Mouse (Mus musculus) heart, embryonic 11.5 days (tissue): ENCODE results near the gene Lmo7. TPM values are rescaled to one million over a fixed set of nuclear protein-coding genes. Genes with fewer than 3 reads are reported as not detected.

Source experiments
- ATAC-seq: fragments of 200-750 bp; cut with Nextera tagmentation; replicated peaks from 2 replicates; pipeline ENCODE4 v1.8.0; 2017; ENCODE audit warnings: moderate library complexity; ENCODE audit not compliant: insufficient number of reproducible peaks, low FRiP score, low TSS enrichment
- H3K27ac ChIP-seq: fragments of 300-500 bp; sonication (generic); 2 replicates; pipeline ENCODE4 v1.5.1; 2014; ENCODE audit warnings: mild to moderate bottlenecking, low read depth, low read length
- H3K27me3 ChIP-seq: fragments of 300-500 bp; sonication (generic); 2 replicates; pipeline ENCODE4 v1.6.1; 2014; ENCODE audit warnings: mild to moderate bottlenecking, low read length, mixed read lengths; ENCODE audit not compliant: control insufficient read depth, insufficient read depth
- H3K36me3 ChIP-seq: fragments of 300-500 bp; sonication (generic); 2 replicates; pipeline ENCODE4 v1.6.1; 2014; ENCODE audit warnings: mild to moderate bottlenecking, low read length, moderate library complexity, mixed read lengths; ENCODE audit not compliant: control insufficient read depth, insufficient read depth
- H3K4me1 ChIP-seq: fragments of 300-500 bp; sonication (generic); 2 replicates; pipeline ENCODE4 v1.6.1; 2014; ENCODE audit warnings: low read length; ENCODE audit not compliant: control insufficient read depth, insufficient read depth
- H3K4me2 ChIP-seq: fragments of 300-500 bp; sonication (generic); 2 replicates; pipeline ENCODE4 v1.6.1; 2014; ENCODE audit warnings: mild to moderate bottlenecking, moderate library complexity
- H3K4me3 ChIP-seq: fragments of 300-500 bp; sonication (generic); 2 replicates; pipeline ENCODE4 v1.5.1; 2014; ENCODE audit warnings: low read depth, low read length
- H3K9ac ChIP-seq: fragments of 300-500 bp; sonication (generic); 2 replicates; pipeline ENCODE4 v1.6.1; 2014; ENCODE audit warnings: mild to moderate bottlenecking, low read depth, low read length, moderate library complexity
- H3K9me3 ChIP-seq: fragments of 300-500 bp; sonication (generic); replicated peaks from 2 replicates; pipeline ENCODE4 v1.6.1; 2016; ENCODE audit warnings: low read length; ENCODE audit not compliant: control insufficient read depth
- WGBS: fragments of 180-500 bp; shearing (Covaris S2); extraction: QIAGEN DNeasy Blood & Tissue Kit; methylation state at CpG from one replicate; pipeline ENCODE4 v1.1.7; 2014; ENCODE audit not compliant: insufficient replicate concordance; 5-methylcytosine and 5-hydroxymethylcytosine counted together
- polyA plus RNA-seq: library from polyadenylated mRNA; unstranded; fragments of >200 nt; fragmentation: Nextera tagmentation; extraction: Ambion mirVana; gene quantifications from 2 replicates; pipeline ENCODE4 v1.2.1, GENCODE M21; 2014

Lmo7 gene
- polyA plus RNA-seq, 1 experiment from 2014 or later: 126 TPM

GRCm38 (mm10) chr14:101737501-101737900, 7.7 kb downstream of the Lmo7 start:
- H3K4me1 ChIP-seq: peaks cover 3% of the 10 kb centered on the region; the same call in 1 of the 2 replicates
- no peaks in the 10 kb centered on the region for H3K9me3 ChIP-seq
- WGBS: 72% methylated on average over 4 of the region's 4 CpGs
- ATAC-seq: no peak
- no peaks in the 10 kb centered on the region for H3K27me3 ChIP-seq
- H3K9ac ChIP-seq: no peak overlapping the region
- H3K4me2 ChIP-seq: no peak overlapping the region
- H3K4me3 ChIP-seq: no peak overlapping the region
- no peaks in the 10 kb centered on the region for H3K36me3 ChIP-seq
- no peak overlapping the region for H3K27ac ChIP-seq

GRCm38 (mm10) chr14:101746635-101747034, 16.9 kb downstream of the Lmo7 start:
- Histone ChIP-seq H3K4me2 (no peak overlapping the region), H3K9ac (no peak overlapping the region), H3K4me3 (no peak overlapping the region), H3K4me1 (no peaks in the 10 kb centered on the region), H3K36me3 (no peaks in the 10 kb centered on the region), H3K27me3 (no peaks in the 10 kb centered on the region), H3K27ac (no peak overlapping the region), H3K9me3 (no peaks in the 10 kb centered on the region)
- no peak for ATAC-seq
- 71% methylated on average over 3 of the region's 3 CpGs for WGBS

GRCm38 (mm10) chr14:101747811-101748210, 18.1 kb downstream of the Lmo7 start:
- Histone ChIP-seq H3K27ac (no peak overlapping the region), H3K4me1 (no peaks in the 10 kb centered on the region), H3K36me3 (no peaks in the 10 kb centered on the region), H3K4me2 (no peak overlapping the region), H3K4me3 (no peak overlapping the region), H3K27me3 (no peaks in the 10 kb centered on the region), H3K9me3 (no peaks in the 10 kb centered on the region), H3K9ac (no peak overlapping the region)
- no peak for ATAC-seq
- 92% methylated on average over 11 of the region's 11 CpGs for WGBS

- ATAC-seq: no peak
- no peaks in the 10 kb centered on the region for H3K4me1 ChIP-seq
- H3K9me3 ChIP-seq: no peaks in the 10 kb centered on the region
- 83% methylated on average over 7 of the region's 7 CpGs for WGBS
- H3K9ac ChIP-seq: no peak overlapping the region
- no peak overlapping the region for H3K4me2 ChIP-seq
- H3K36me3 ChIP-seq: no peaks in the 10 kb centered on the region
- H3K4me3 ChIP-seq: no peak overlapping the region
- H3K27ac ChIP-seq: no peak overlapping the region
- no peaks in the 10 kb centered on the region for H3K27me3 ChIP-seq
These were observed 18.7 kb downstream of the Lmo7 start for GRCm38 (mm10) chr14:101748436-101748835.

- 91% methylated on average over 4 of the region's 4 CpGs for WGBS
- ATAC-seq: no peak
These were observed 21.2 kb downstream of the Lmo7 start for GRCm38 (mm10) chr14:101750910-101751309.

GRCm38 (mm10) chr14:101755425-101755824, 25.7 kb downstream of the Lmo7 start:
- no peaks in the 10 kb centered on the region for H3K9me3 ChIP-seq
- H3K4me3 ChIP-seq: no peak overlapping the region
- H3K36me3 ChIP-seq: no peaks in the 10 kb centered on the region
- WGBS: 38% methylated on average over 4 of the region's 4 CpGs
- no peak overlapping the region for H3K27ac ChIP-seq
- no peaks in the 10 kb centered on the region for H3K27me3 ChIP-seq
- no peaks in the 10 kb centered on the region for H3K4me1 ChIP-seq
- H3K9ac ChIP-seq: no peak overlapping the region
- H3K4me2 ChIP-seq: no peak overlapping the region
- ATAC-seq: no peak

More at GRCm38 (mm10) chr14:101750910-101751309, 21.2 kb downstream of the Lmo7 start:
- H3K36me3 ChIP-seq: no peaks in the 10 kb centered on the region
- no peak overlapping the region for H3K27ac ChIP-seq
- no peak overlapping the region for H3K9ac ChIP-seq
- H3K4me2 ChIP-seq: no peak overlapping the region
- no peaks in the 10 kb centered on the region for H3K27me3 ChIP-seq
- no peaks in the 10 kb centered on the region for H3K4me1 ChIP-seq
- H3K9me3 ChIP-seq: no peaks in the 10 kb centered on the region
- H3K4me3 ChIP-seq: no peak overlapping the region

GRCm38 (mm10) chr14:101762267-101762666, 32.5 kb downstream of the Lmo7 start:
- no peak overlapping the region for H3K4me2 ChIP-seq
- ATAC-seq: no peak
- no peak overlapping the region for H3K27ac ChIP-seq
- WGBS: 48% methylated on average over 1 of the region's 1 CpGs
- H3K9ac ChIP-seq: no peak overlapping the region
- H3K9me3 ChIP-seq: no peaks in the 10 kb centered on the region
- H3K4me1 ChIP-seq: no peaks in the 10 kb centered on the region
- H3K36me3 ChIP-seq: no peaks in the 10 kb centered on the region
- H3K27me3 ChIP-seq: no peaks in the 10 kb centered on the region
- no peak overlapping the region for H3K4me3 ChIP-seq

- no peak overlapping the region for H3K9ac ChIP-seq
- H3K9me3 ChIP-seq: no peaks in the 10 kb centered on the region
- no peaks in the 10 kb centered on the region for H3K4me1 ChIP-seq
- ATAC-seq: no peak
- H3K36me3 ChIP-seq: no peaks in the 10 kb centered on the region
- no peak overlapping the region for H3K4me3 ChIP-seq
- 22% methylated on average over 3 of the region's 3 CpGs for WGBS
- H3K27me3 ChIP-seq: no peaks in the 10 kb centered on the region
- no peak overlapping the region for H3K27ac ChIP-seq
- H3K4me2 ChIP-seq: no peak overlapping the region
These were observed 34.1 kb downstream of the Lmo7 start for GRCm38 (mm10) chr14:101763762-101764295.

- H3K4me1 ChIP-seq: no peaks in the 10 kb centered on the region
- no peak overlapping the region for H3K27ac ChIP-seq
- no peak overlapping the region for H3K4me2 ChIP-seq
- no peaks in the 10 kb centered on the region for H3K9me3 ChIP-seq
- H3K27me3 ChIP-seq: no peaks in the 10 kb centered on the region
- H3K9ac ChIP-seq: no peak overlapping the region
- ATAC-seq: no peak
- 87% methylated on average over 5 of the region's 5 CpGs for WGBS
- H3K4me3 ChIP-seq: no peak overlapping the region
- H3K36me3 ChIP-seq: no peaks in the 10 kb centered on the region
These were observed 41.6 kb downstream of the Lmo7 start for GRCm38 (mm10) chr14:101771336-101771735.
